Mouse (Mus musculus): Measurements from ENCODE around the gene Ppat. TPM values are rescaled to one million over a fixed set of nuclear protein-coding genes. Genes with fewer than 3 reads are reported as not detected.

Ppat gene
- polyA plus RNA-seq, 1 experiment from 2014 or later, result 19.4 TPM

DNA sequence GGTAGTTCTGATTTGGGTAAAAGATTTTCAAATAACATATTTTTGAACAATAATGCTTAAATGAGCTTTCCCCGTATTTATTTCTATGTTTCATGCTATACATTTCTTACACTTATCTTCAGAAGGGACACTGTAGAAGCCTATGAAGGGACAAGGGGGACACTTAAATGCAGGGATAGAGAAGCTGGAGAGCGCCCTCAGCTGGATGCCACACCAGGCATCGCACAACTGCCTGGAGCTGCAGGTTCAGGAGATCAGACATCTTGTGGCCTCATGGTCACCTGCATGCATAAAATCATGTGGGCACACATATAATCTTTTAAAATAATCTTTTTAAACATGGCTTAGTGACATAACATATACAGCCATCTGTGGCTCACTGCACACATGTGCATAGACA, 13.3 kb upstream of the Ppat start:
- WGBS, result 87% methylated on average over 3 of the region's 3 CpGs
- Histone ChIP-seq H3K36me3 (peaks cover 76% of the 10 kb centered on the region), H3K4me2 (no peak overlapping the region)

DNA sequence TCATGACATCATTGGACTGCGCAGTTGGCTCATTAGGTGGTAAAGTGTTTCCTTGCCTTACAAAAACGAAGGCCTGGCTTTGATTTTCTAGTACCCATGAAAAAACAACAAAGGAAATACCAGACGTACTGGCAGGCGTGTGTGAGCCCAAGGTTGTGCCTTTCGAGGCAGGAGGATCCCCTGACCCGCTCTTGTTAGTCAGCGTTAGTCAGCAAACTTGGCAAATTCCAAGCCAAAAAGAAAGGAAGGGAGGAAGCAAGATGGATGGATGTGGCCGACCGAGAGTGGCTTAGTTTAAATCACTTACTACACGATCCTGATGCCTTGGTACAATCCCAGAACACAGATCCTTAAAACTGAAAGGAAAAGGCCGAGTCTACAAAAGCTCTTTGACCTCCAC, 11.2 kb upstream of the Ppat start:
- no peak overlapping the region for H3K4me2 ChIP-seq
- H3K4me1 ChIP-seq, result no peaks in the 10 kb centered on the region
- H3K27me3 ChIP-seq, result no peaks in the 10 kb centered on the region
- WGBS, result 62% methylated on average over 11 of the region's 11 CpGs
- no peak overlapping the region for H3K4me3 ChIP-seq
- no peak for ATAC-seq (ENCODE audit: insufficient number of reproducible peaks, low FRiP score, low TSS enrichment, low read depth)
- no peaks in the 10 kb centered on the region for H3K9me3 ChIP-seq
- H3K9ac ChIP-seq, result no peak overlapping the region
- no peak overlapping the region for H3K27ac ChIP-seq
- peaks cover 79% of the 10 kb centered on the region for H3K36me3 ChIP-seq

More for the DNA sequence above, 13.3 kb upstream of the Ppat start:
- Histone ChIP-seq H3K9me3 (no peaks in the 10 kb centered on the region), H3K27me3 (no peaks in the 10 kb centered on the region), H3K27ac (no peak overlapping the region), H3K4me3 (no peak overlapping the region), H3K4me1 (no peaks in the 10 kb centered on the region), H3K9ac (no peak overlapping the region)
- ATAC-seq (ENCODE audit: insufficient number of reproducible peaks, low FRiP score, low TSS enrichment, low read depth), result no peak

DNA sequence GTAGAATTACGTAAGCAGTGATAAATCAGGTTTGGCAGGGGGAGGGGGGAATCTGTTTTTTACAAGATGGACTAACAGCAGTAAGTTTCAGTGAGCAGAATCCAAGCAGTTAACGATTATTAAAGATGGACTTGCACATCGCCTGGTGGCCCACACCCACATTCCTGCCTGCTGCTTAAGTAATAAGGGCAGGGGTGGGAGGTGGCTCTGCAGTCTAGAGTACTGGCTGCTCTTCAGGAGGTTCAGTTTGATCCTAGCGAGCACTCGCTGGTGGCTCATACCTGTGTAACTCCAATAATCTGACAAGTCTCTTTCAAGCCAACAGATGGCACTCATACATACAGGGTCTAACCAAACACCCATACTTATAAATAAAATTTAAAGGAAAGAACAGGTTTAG, 8.2 kb upstream of the Ppat start:
- H3K27ac ChIP-seq, result no peak overlapping the region
- no peak overlapping the region for H3K4me3 ChIP-seq
- H3K9ac ChIP-seq, result no peak overlapping the region
- 68% methylated on average over 5 of the region's 5 CpGs for WGBS
- no peak overlapping the region for H3K4me2 ChIP-seq
- no peaks in the 10 kb centered on the region for H3K9me3 ChIP-seq
- ATAC-seq (ENCODE audit: insufficient number of reproducible peaks, low FRiP score, low TSS enrichment, low read depth), result no peak
- H3K36me3 ChIP-seq, result peaks cover 76% of the 10 kb centered on the region
- no peaks in the 10 kb centered on the region for H3K4me1 ChIP-seq
- no peaks in the 10 kb centered on the region for H3K27me3 ChIP-seq

DNA sequence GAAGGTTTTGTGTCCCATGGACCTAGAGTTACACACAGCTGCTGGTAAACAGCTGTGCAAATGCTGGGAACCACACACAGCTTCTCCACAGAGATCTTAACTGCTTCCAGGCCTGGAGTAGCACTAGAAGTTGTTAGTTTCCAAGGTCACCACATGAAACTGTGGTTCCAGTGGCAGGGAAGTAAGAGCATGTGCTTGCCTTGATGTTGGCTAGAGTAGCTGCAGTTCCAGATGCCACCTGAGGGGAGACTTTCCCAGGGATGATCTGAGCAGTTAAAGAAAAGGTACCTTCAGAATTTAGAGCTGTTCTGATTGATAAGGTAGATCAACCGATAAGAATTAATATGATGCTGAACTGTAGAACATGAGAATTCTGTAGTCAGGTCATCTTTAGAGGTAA, 6.6 kb upstream of the Ppat start:
- no peak overlapping the region for H3K4me2 ChIP-seq
- no peak for ATAC-seq (ENCODE audit: insufficient number of reproducible peaks, low FRiP score, low TSS enrichment, low read depth)
- 91% methylated on average over 1 of the region's 1 CpGs for WGBS

DNA sequence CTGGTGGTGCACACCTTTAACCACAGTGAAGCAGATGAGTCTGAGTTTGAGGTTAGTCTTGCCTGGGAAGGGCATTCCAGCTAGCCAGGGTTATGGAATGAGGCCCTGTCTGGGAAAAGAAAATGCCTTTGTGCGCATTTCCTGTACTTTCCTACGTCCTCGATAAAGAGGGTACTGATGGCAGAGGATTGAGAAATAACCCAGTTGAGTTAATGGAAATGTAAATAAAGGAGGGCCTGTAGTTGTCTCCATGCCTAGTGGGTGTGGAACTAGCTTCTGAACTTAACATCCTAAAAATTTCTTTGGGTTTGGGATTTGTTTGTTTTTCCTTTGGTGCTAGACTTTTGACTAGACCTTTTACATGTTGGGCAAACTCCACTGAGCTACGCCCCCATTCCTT, 4.1 kb upstream of the Ppat start:
- ATAC-seq (ENCODE audit: insufficient number of reproducible peaks, low FRiP score, low TSS enrichment, low read depth), result no peak
- H3K9me3 ChIP-seq, result no peaks in the 10 kb centered on the region
- peaks cover 45% of the 10 kb centered on the region for H3K36me3 ChIP-seq
- no peak overlapping the region for H3K9ac ChIP-seq
- no peaks in the 10 kb centered on the region for H3K27me3 ChIP-seq
- H3K27ac ChIP-seq, result peak overlapping the region; percentile 61
- no peak overlapping the region for H3K4me3 ChIP-seq
- no peak overlapping the region for H3K4me2 ChIP-seq
- WGBS, result 80% methylated on average over 4 of the region's 4 CpGs
- H3K4me1 ChIP-seq, result peaks cover 12% of the 10 kb centered on the region; the same call in 1 of the 2 replicates

More for the DNA sequence above, 6.6 kb upstream of the Ppat start:
- peaks cover 4% of the 10 kb centered on the region; the same call in 1 of the 2 replicates for H3K4me1 ChIP-seq
- no peak overlapping the region for H3K4me3 ChIP-seq
- H3K36me3 ChIP-seq, result peaks cover 65% of the 10 kb centered on the region
- H3K27ac ChIP-seq, result no peak overlapping the region
- no peak overlapping the region for H3K9ac ChIP-seq
- no peaks in the 10 kb centered on the region for H3K9me3 ChIP-seq
- no peaks in the 10 kb centered on the region for H3K27me3 ChIP-seq

DNA sequence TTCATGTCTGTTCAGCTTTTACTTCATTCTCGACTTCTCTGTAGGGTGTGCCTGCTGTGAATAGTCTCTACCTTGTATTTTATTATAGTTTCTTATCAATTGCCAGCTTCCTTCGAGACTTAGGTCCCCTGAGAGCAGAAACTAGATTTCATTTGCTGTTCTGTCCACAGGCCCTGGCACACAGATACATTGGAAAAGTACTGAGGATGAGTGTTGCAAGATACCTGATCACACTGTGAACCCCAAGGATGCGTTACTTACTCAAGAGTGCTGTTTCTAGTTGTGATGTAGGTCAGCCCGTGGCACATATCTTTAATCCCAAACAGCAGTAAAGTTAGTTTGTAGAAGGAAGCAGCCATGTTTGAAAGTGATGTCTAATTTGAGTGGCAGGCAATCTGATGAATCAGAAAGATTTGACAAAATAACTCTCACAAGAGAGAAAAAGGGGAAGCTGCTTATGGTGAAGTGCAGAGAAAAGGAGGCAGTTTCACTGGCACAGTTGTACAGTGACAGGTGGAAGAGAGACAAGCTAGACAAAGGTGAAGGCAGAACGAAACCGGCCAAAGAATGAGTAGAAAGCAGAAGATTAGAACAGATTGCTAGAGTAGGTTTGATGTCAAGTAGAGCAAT, 3.0 kb upstream of the Ppat start:
- ATAC-seq (ENCODE audit: insufficient number of reproducible peaks, low FRiP score, low TSS enrichment, low read depth), result no peak
- no peak overlapping the region for H3K9ac ChIP-seq
- H3K27me3 ChIP-seq, result no peaks in the 10 kb centered on the region
- peaks cover 19% of the 10 kb centered on the region; the same call in 1 of the 2 replicates for H3K4me1 ChIP-seq
- H3K27ac ChIP-seq, result peak overlapping the region; percentile 61
- no peak overlapping the region for H3K4me3 ChIP-seq
- WGBS, result 77% methylated on average over 6 of the region's 6 CpGs
- peaks cover 39% of the 10 kb centered on the region for H3K36me3 ChIP-seq
- H3K4me2 ChIP-seq, result no peak overlapping the region
- no peaks in the 10 kb centered on the region for H3K9me3 ChIP-seq

DNA sequence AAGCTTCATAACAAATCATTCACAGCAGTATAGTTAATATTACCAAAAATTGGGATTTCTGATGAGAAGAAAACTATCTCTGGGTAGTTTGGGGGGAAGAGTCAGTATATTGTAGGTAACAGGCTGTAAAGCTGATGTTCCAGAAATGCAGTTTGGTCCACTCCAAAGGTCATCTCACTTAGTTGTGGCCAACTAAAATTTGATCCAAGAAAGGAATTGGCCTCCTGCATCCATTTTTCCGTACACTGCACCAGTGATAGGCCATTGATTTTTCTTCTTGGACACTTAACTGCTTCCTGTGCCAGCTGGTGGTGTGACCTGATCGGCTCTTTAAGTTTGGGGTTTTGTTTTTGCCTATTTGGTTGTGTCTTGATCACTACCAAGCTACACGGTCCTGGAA, 2.4 kb upstream of the Ppat start:
- no peak for ATAC-seq (ENCODE audit: insufficient number of reproducible peaks, low FRiP score, low TSS enrichment, low read depth)
- Histone ChIP-seq H3K27me3 (no peaks in the 10 kb centered on the region), H3K36me3 (peaks cover 34% of the 10 kb centered on the region), H3K4me1 (peaks cover 19% of the 10 kb centered on the region; the same call in 1 of the 2 replicates), H3K9me3 (no peaks in the 10 kb centered on the region), H3K27ac (no peak overlapping the region), H3K4me2 (no peak overlapping the region), H3K4me3 (no peak overlapping the region), H3K9ac (no peak overlapping the region)
- WGBS, result 71% methylated on average over 3 of the region's 3 CpGs

DNA sequence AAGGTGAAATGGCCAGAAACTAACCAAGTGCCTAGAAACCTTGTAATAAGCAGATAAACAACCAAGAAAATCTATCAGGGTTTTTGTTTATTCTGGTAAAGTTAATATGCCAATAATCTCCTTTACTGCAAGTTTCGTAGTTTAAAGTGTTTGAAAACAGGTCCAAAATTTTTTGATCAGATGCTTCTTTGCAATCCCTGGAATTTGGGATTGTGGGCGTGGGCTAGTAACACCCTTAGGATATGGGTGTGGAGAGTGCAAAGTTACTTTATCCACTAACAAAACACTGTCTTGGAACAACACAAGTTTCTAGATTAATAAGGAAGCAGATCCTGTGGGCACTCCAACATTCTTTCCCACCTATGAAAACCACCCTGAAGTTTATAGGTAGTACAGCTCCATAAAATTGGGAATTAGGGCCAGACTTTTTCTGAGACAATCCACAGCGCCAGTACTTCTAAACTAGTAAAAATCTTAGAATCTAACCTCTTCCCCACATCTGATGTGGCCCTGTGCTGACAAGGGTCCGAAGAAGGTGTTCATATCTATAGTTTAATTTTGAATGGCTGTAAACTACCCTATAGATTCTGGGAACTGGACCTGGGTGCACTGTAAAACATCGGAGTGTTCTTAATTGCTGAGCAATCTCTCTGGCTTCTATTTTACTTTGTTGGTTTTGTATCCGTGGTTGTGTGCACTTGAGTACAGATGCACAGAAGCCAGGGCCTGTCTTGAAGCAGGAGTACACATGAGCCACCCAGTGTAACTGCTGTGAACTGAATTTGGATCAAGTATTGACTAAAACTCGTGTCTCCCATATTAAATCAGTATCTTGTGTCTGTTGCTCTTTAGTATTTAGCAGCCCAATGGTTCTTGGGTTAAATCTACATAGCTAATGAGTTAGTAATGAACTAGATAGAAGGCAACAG, 998 bp upstream of the Ppat start:
- no peak for ATAC-seq (ENCODE audit: insufficient number of reproducible peaks, low FRiP score, low TSS enrichment, low read depth)
- H3K9ac ChIP-seq, result peak overlapping the region; percentile 52

DNA sequence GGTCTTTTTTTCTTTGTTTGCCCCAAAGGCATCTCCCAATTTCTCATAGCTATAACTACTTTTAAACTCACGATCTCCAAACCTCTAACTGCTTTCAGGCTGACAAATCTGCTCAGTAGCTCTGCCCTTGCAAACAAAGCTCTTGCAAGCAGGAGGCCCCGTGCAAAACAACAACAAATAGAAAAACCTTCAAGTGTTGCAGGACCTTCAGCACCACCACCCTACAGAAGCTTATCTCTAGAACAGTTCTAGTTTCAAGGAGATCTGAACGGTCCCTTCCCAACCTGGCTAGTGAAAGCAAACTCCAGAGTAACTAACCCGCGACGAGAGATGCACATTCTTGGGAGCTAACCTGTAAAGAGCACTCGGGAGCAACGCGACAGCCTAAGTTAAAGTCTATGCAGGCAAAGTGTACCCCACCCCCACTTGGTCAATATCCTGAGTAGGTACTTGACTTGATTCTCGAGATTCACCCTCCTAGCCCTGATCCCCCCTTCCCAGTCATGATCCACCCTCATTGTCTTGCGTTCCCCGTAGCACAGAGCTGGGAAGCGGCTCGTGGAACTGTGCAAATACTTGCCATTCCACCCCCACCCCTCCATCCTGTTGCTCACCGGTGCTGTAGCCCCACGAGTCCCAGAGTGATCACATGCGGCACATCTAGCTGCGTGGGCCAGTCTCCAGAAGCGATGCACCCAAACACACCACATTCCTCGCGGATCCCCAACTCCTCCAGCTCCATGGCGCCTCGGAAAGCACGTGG, 854 bp downstream of the Ppat start:
- no peaks in the 10 kb centered on the region for H3K27me3 ChIP-seq
- ATAC-seq (ENCODE audit: insufficient number of reproducible peaks, low FRiP score, low TSS enrichment, low read depth), result no peak
- H3K4me1 ChIP-seq, result peaks cover 27% of the 10 kb centered on the region; the same call in 1 of the 2 replicates
- H3K9ac ChIP-seq, result peak overlapping the region; percentile 55
- H3K4me2 ChIP-seq, result peak overlapping the region; percentile 85
- H3K9me3 ChIP-seq, result no peaks in the 10 kb centered on the region
- peak overlapping the region; percentile 72 for H3K4me3 ChIP-seq
- H3K36me3 ChIP-seq, result peaks cover 6% of the 10 kb centered on the region; the same call in 1 of the 2 replicates
- H3K27ac ChIP-seq, result peak overlapping the region; percentile 96
- under 1% methylated on average over 24 of the region's 24 CpGs for WGBS

More for the DNA sequence above, 998 bp upstream of the Ppat start:
- Histone ChIP-seq H3K4me1 (peaks cover 19% of the 10 kb centered on the region; the same call in 1 of the 2 replicates), H3K9me3 (no peaks in the 10 kb centered on the region), H3K4me2 (peak overlapping the region; percentile 85), H3K27ac (peak overlapping the region; percentile 96), H3K4me3 (peak overlapping the region; percentile 72), H3K36me3 (peaks cover 20% of the 10 kb centered on the region), H3K27me3 (no peaks in the 10 kb centered on the region)
- 10% methylated on average over 7 of the region's 7 CpGs for WGBS

DNA sequence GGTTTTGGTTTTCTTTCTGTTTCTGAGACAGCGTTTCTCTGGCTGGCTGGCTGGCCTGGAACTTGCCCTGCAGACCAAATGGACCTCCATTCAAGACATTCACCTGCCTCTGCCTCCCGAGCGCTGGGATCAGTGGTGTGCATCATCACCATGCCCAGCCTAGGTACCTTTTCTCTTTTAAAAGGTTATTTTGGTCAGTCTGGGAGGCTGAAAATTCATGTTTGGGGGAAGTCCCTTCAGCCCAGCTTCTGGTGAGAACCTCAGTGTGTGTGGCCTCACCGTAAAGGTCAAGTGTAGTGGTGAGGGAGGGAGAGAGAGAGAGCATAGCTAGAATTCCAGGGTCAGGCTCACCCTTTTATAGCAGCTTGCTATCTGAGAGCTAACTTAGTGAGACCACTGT, 3.6 kb downstream of the Ppat start:
- H3K9ac ChIP-seq, result no peak overlapping the region
- H3K4me2 ChIP-seq, result no peak overlapping the region
- no peaks in the 10 kb centered on the region for H3K36me3 ChIP-seq
- 89% methylated on average over 4 of the region's 4 CpGs for WGBS
- peaks cover 22% of the 10 kb centered on the region; the same call in 1 of the 2 replicates for H3K4me1 ChIP-seq
- H3K9me3 ChIP-seq, result no peaks in the 10 kb centered on the region
- no peak for ATAC-seq (ENCODE audit: insufficient number of reproducible peaks, low FRiP score, low TSS enrichment, low read depth)
- no peak overlapping the region for H3K27ac ChIP-seq
- no peak overlapping the region for H3K4me3 ChIP-seq
- no peaks in the 10 kb centered on the region for H3K27me3 ChIP-seq

DNA sequence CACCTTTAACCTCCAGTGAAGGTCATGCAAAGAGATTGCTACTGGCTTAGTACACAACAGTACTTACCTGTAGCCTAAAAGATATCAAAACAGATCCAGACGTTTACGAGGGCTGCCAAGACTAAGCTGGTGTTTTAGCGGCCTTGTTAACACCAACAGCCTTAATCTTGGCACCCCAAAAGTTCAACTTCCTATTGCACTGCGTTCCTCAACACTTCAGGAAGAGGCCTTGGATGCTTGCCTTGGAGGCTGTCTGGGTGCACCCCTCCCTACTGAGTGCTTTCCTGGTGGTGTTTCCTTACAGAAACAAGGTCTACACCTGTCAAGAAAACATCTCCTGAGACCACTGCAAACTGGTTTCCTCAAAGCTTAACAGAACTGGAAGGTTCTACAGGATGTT, 4.2 kb downstream of the Ppat start:
- H3K27me3 ChIP-seq, result no peaks in the 10 kb centered on the region
- ATAC-seq (ENCODE audit: insufficient number of reproducible peaks, low FRiP score, low TSS enrichment, low read depth), result no peak
- no peak overlapping the region for H3K4me3 ChIP-seq
- no peak overlapping the region for H3K27ac ChIP-seq
- H3K9ac ChIP-seq, result no peak overlapping the region
- H3K9me3 ChIP-seq, result no peaks in the 10 kb centered on the region
- 64% methylated on average over 4 of the region's 4 CpGs for WGBS
- peaks cover 15% of the 10 kb centered on the region; the same call in 1 of the 2 replicates for H3K4me1 ChIP-seq
- H3K36me3 ChIP-seq, result no peaks in the 10 kb centered on the region
- H3K4me2 ChIP-seq, result no peak overlapping the region
